Mouse (Mus musculus): Measurements from ENCODE around the gene Sox6. TPM values are rescaled to one million over a fixed set of nuclear protein-coding genes. Genes with fewer than 3 reads are reported as not detected.

The Sox6 gene
- total RNA-seq, 1 experiment: 1.2 TPM

DNA sequence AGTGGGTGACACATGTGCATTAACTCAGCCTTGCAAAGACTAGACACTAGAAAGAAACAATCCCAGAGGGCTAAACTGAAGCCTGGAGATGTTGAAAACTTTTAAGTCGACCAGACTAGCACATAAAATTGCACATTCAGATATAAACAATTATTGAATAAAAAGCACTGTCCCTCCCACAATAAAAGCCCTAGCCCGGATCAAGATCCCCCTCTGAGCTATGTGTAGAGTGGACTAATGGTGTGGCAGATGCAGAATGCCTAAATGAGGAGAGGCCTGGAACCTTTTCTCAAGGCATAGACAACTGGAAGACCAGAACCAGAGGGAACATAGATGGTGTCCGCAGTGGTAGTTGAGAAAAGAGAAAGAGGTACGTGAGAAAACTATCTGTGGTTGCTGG is 3.1 kb downstream of the Sox6 start:
- no peak overlapping the region for H3K9ac ChIP-seq (ENCODE audit: insufficient read depth, low read depth, low read length, poor library complexity, severe bottlenecking)
- no peak overlapping the region for H3K4me3 ChIP-seq (ENCODE audit: insufficient read depth in 1 of 2, low read depth in 1 of 2, low read length in 2 of 2, poor library complexity in 1 of 2, severe bottlenecking in 1 of 2)
- no peak for DNase-seq (ENCODE audit: low read depth, low spot score)
- in situ Hi-C loops (cut with MboI; ENCODE audit: low sequenced_read_pairs in 2 of 2, unreplicated experiment in 2 of 2): loop anchor here in 1 of 2 experiments (10.0 to 25.0 kb wide), 2 partner anchors 811 to 1123 kb away; no protein-coding TSS in a partner anchor
- H3K27ac ChIP-seq (ENCODE audit: insufficient read depth, low read depth, low read length, poor library complexity, severe bottlenecking): no peak overlapping the region
- no peaks in the 10 kb centered on the region for H3K36me3 ChIP-seq (ENCODE audit: control insufficient read depth, insufficient read depth, low read length, poor library complexity, severe bottlenecking)
- no peak for TF ChIP-seq ZNF384 (IDR thresholded peaks at IDR 0.05; ENCODE audit: low read depth, low read length)
- TF ChIP-seq ZC3H11A (IDR thresholded peaks at IDR 0.05; ENCODE audit: borderline replicate concordance, low read depth, low read length): no peak
- TF ChIP-seq MAFK (IDR thresholded peaks at IDR 0.05; ENCODE audit: insufficient read depth, low read depth, low read length): no peak
- no peak for TF ChIP-seq HCFC1 (IDR thresholded peaks at IDR 0.05; ENCODE audit: borderline replicate concordance, insufficient read depth, low read length)
- TF ChIP-seq CHD2 (IDR thresholded peaks at IDR 0.05; ENCODE audit: low read depth, low read length): no peak
- peaks cover 0 to 7% of the 10 kb centered on the region in 2 experiments; a peak in 1 of 4 replicates for H3K4me1 ChIP-seq (ENCODE audit: control insufficient read depth in 2 of 2, insufficient read depth in 2 of 2, low read length in 2 of 2, poor library complexity in 1 of 2)
- H3K9me3 ChIP-seq (ENCODE audit: control insufficient read depth, insufficient read depth, low read depth, low read length): no peaks in the 10 kb centered on the region

DNA sequence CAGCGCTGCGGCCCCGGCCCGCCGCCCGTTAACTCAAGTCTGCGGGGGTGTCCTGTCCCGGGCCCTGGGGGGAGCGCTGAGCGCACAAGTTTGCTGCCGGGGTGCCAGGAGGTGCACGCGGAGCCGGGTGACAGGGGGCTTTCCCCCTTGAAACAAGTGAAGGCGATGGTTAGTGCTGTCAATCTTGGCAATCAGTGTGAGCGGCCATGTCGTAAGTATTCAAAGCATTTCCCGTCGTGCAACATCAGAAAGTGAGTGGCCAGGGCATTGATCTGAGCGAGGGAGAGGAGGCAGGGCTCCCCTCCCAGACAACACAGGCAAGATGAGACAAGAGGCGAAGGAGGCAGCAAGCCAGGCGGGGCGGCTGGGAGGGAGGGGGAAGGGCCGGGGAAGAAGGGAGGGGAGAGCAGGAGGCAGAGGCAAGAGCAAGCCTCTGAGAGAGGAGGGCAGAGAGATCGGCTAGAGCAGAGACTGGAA is 4.3 kb downstream of the Sox6 start:
- H3K4me3 ChIP-seq (ENCODE audit: insufficient read depth in 1 of 2, low read depth in 1 of 2, low read length in 2 of 2, poor library complexity in 1 of 2, severe bottlenecking in 1 of 2): peak overlapping the region; percentile 65 to 67
- no peaks in the 10 kb centered on the region for H3K36me3 ChIP-seq (ENCODE audit: control insufficient read depth, insufficient read depth, low read length, poor library complexity, severe bottlenecking)
- no peak overlapping the region for H3K9ac ChIP-seq (ENCODE audit: insufficient read depth, low read depth, low read length, poor library complexity, severe bottlenecking)
- TF ChIP-seq MAFK (IDR thresholded peaks at IDR 0.05; ENCODE audit: insufficient read depth, low read depth, low read length) (no peak), ZC3H11A (IDR thresholded peaks at IDR 0.05; ENCODE audit: borderline replicate concordance, low read depth, low read length) (no peak), CHD2 (IDR thresholded peaks at IDR 0.05; ENCODE audit: low read depth, low read length) (no peak), HCFC1 (IDR thresholded peaks at IDR 0.05; ENCODE audit: borderline replicate concordance, insufficient read depth, low read length) (no peak), ZNF384 (IDR thresholded peaks at IDR 0.05; ENCODE audit: low read depth, low read length) (no peak)
- no peak overlapping the region for H3K27ac ChIP-seq (ENCODE audit: insufficient read depth, low read depth, low read length, poor library complexity, severe bottlenecking)
- peaks cover 0 to 7% of the 10 kb centered on the region in 2 experiments; a peak in 1 of 4 replicates for H3K4me1 ChIP-seq (ENCODE audit: control insufficient read depth in 2 of 2, insufficient read depth in 2 of 2, low read length in 2 of 2, poor library complexity in 1 of 2)
- no peaks in the 10 kb centered on the region for H3K9me3 ChIP-seq (ENCODE audit: control insufficient read depth, insufficient read depth, low read depth, low read length)
- in situ Hi-C loops (cut with MboI; ENCODE audit: low sequenced_read_pairs in 2 of 2, unreplicated experiment in 2 of 2): loop anchor here in 1 of 2 experiments (10.0 to 25.0 kb wide), 2 partner anchors 810 to 1122 kb away; no protein-coding TSS in a partner anchor
- DNase-seq (ENCODE audit: low read depth, low spot score): peak; percentile 59

DNA sequence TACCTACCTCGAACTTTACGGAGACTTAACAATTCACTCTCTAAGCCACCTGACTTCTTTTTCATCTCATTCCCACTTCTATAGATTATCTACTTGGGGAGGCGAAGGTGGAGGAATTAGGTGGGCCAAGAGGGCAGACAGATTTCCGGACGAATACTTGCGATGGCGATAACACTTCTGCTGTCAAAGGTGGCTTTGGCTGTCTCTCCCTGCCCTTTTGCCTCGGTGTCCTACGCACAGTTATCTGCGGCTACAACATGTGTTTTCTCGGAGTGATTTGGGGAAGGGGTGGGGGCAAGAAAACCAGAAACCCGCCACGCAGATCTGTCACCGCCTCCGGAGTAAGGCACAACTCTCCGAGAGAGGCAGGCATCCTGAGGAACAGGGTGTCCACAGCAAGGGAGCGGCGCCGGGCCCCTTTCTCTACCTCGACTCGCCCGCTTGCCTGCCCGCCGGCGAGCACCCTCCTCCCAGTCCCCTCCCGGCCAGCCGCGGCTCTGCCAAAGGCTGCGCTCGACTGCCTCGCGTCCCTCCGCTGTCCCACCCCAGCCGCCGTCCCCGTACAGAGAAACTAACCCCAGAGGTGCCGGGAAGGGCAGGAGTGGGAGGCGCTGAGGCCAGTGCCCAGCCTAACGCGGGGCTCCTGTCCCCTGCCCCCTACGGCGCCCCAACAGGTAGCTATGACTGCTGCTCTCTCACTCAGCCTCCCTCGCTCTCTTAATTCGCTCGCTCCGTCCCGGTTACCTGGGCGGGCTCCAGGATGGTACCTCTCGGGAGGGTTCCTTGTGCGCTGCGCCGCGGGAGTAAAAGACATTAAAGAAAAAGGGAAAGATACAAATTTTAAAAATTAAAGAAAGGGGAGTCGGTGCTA is 5.0 kb downstream of the Sox6 start:
- no peak for TF ChIP-seq CHD2 (IDR thresholded peaks at IDR 0.05; ENCODE audit: low read depth, low read length)
- no peak for TF ChIP-seq HCFC1 (IDR thresholded peaks at IDR 0.05; ENCODE audit: borderline replicate concordance, insufficient read depth, low read length)
- TF ChIP-seq ZNF384 (IDR thresholded peaks at IDR 0.05; ENCODE audit: low read depth, low read length): no peak
- TF ChIP-seq ZC3H11A (IDR thresholded peaks at IDR 0.05; ENCODE audit: borderline replicate concordance, low read depth, low read length): no peak
- TF ChIP-seq MAFK (IDR thresholded peaks at IDR 0.05; ENCODE audit: insufficient read depth, low read depth, low read length): no peak
- peaks cover 0 to 7% of the 10 kb centered on the region in 2 experiments; a peak in 1 of 4 replicates for H3K4me1 ChIP-seq (ENCODE audit: control insufficient read depth in 2 of 2, insufficient read depth in 2 of 2, low read length in 2 of 2, poor library complexity in 1 of 2)

DNA sequence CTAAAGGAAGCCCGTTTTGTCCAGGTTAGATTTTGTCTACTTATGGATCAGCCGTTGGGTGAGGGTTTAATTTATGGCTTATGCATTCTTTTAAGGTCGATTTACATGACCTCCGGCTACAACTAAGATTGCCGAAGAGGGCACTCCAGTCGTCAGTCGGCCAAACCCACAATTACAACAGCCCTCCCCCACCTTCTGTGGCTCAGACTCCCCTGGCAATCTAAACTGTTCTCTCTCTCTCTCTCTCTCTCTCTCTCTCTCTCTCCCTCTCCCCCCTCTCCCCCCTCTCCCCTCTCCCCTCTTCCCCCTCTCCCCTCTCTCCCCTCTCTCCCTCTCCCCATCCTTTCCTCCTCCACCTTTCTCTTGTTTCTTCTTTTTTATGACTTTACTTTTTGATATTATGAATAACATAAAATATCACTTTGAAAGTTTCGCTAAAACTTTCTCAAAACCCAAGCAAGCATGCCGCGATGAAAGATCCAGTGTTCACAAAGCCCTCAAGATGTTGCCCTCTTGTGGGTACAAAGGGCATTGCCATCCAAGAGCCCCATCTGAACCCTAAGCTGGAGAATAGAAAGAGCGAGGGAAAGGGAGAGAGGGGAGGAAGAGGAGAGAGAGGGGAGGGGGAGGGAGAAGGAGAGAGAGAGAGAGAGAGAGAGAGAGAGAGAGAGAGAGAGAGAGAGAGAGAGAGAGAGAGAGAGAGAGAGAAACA is 5.8 kb downstream of the Sox6 start:
- Histone ChIP-seq H3K4me3 (ENCODE audit: insufficient read depth in 1 of 2, low read depth in 1 of 2, low read length in 2 of 2, poor library complexity in 1 of 2, severe bottlenecking in 1 of 2) (peak overlapping the region; percentile 61 to 65; a peak in 2 of 4 replicates), H3K36me3 (ENCODE audit: control insufficient read depth, insufficient read depth, low read length, poor library complexity, severe bottlenecking) (no peaks in the 10 kb centered on the region), H3K9ac (ENCODE audit: insufficient read depth, low read depth, low read length, poor library complexity, severe bottlenecking) (no peak overlapping the region), H3K27ac (ENCODE audit: insufficient read depth, low read depth, low read length, poor library complexity, severe bottlenecking) (no peak overlapping the region), H3K4me1 (ENCODE audit: control insufficient read depth in 2 of 2, insufficient read depth in 2 of 2, low read length in 2 of 2, poor library complexity in 1 of 2) (peaks cover 0 to 7% of the 10 kb centered on the region in 2 experiments; a peak in 1 of 4 replicates), H3K9me3 (ENCODE audit: control insufficient read depth, insufficient read depth, low read depth, low read length) (no peaks in the 10 kb centered on the region)
- in situ Hi-C loops (cut with MboI; ENCODE audit: low sequenced_read_pairs in 2 of 2, unreplicated experiment in 2 of 2): loop anchor here in 1 of 2 experiments (10.0 to 25.0 kb wide), 2 partner anchors 808 to 1120 kb away; no protein-coding TSS in a partner anchor
- TF ChIP-seq ZC3H11A (IDR thresholded peaks at IDR 0.05; ENCODE audit: borderline replicate concordance, low read depth, low read length) (peak; percentile 32; the same call in 1 of the 2 replicates), HCFC1 (IDR thresholded peaks at IDR 0.05; ENCODE audit: borderline replicate concordance, insufficient read depth, low read length) (no peak)
- peak; percentile 83 for DNase-seq (ENCODE audit: low read depth, low spot score)

More for the DNA sequence above, 5.0 kb downstream of the Sox6 start:
- H3K9ac ChIP-seq (ENCODE audit: insufficient read depth, low read depth, low read length, poor library complexity, severe bottlenecking): peak overlapping the region; percentile 64
- in situ Hi-C loops (cut with MboI; ENCODE audit: low sequenced_read_pairs in 2 of 2, unreplicated experiment in 2 of 2): loop anchor here in 1 of 2 experiments (10.0 to 25.0 kb wide), 2 partner anchors 809 to 1121 kb away; no protein-coding TSS in a partner anchor
- no peaks in the 10 kb centered on the region for H3K9me3 ChIP-seq (ENCODE audit: control insufficient read depth, insufficient read depth, low read depth, low read length)
- H3K27ac ChIP-seq (ENCODE audit: insufficient read depth, low read depth, low read length, poor library complexity, severe bottlenecking): no peak overlapping the region
- DNase-seq (ENCODE audit: low read depth, low spot score): peak; percentile 25
- peak overlapping the region; percentile 65 to 67 for H3K4me3 ChIP-seq (ENCODE audit: insufficient read depth in 1 of 2, low read depth in 1 of 2, low read length in 2 of 2, poor library complexity in 1 of 2, severe bottlenecking in 1 of 2)
- H3K36me3 ChIP-seq (ENCODE audit: control insufficient read depth, insufficient read depth, low read length, poor library complexity, severe bottlenecking): no peaks in the 10 kb centered on the region
